Mouse (Mus musculus) testis, adult 2 months (tissue): Measurements from ENCODE around the gene Cnnm2. TPM values are rescaled to one million over a fixed set of nuclear protein-coding genes. Genes with fewer than 3 reads are reported as not detected.

ENCODE experiments used
- H3K27ac ChIP-seq: fragments of 200-500 bp; 2 replicates; pipeline ENCODE4 v1.5.1; 2012; ENCODE audit warnings: low read depth, low read length; ENCODE audit not compliant: control insufficient read depth, insufficient read depth
- H3K27me3 ChIP-seq: fragments of 200-500 bp; 2 replicates; pipeline ENCODE4 v1.6.1; 2012; ENCODE audit warnings: mild to moderate bottlenecking, low read length, moderate library complexity; ENCODE audit not compliant: control insufficient read depth, insufficient read depth
- H3K36me3 ChIP-seq: fragments of 200-500 bp; 2 replicates; pipeline ENCODE4 v1.6.1; 2012; ENCODE audit warnings: mild to moderate bottlenecking, low read length; ENCODE audit not compliant: control insufficient read depth, insufficient read depth
- H3K4me1 ChIP-seq: fragments of 200-500 bp; 2 replicates; pipeline ENCODE4 v1.6.1; 2012; ENCODE audit warnings: low read length; ENCODE audit not compliant: control insufficient read depth, insufficient read depth
- H3K4me3 ChIP-seq: fragments of 200-500 bp; 2 replicates; pipeline ENCODE4 v1.5.1; 2012; ENCODE audit warnings: low read depth, mild to moderate bottlenecking, low read length, moderate library complexity, mixed read lengths; ENCODE audit not compliant: control insufficient read depth
- CTCF ChIP-seq: fragments of 200-500 bp; IDR thresholded peaks from 2 replicates; pipeline ENCODE4 v1.5.1; 2012; ENCODE audit warnings: low read depth, mild to moderate bottlenecking, inconsistent platforms, low read length, moderate library complexity; ENCODE audit not compliant: control insufficient read depth, insufficient read depth, insufficient replicate concordance
- POLR2A ChIP-seq: fragments of 200-500 bp; IDR thresholded peaks from 2 replicates; pipeline ENCODE4 v1.6.1; 2012; ENCODE audit warnings: low read depth, mild to moderate bottlenecking, inconsistent platforms, low read length, moderate library complexity; ENCODE audit not compliant: control insufficient read depth
- polyA plus RNA-seq: library from polyadenylated mRNA; depleted of rRNA; stranded (reverse); fragments of >200 nt; gene quantifications from 2 replicates; pipeline ENCODE4 v1.2.3, GENCODE M21; 2012

Cnnm2 gene
- polyA plus RNA-seq, 1 experiment = 3.3 TPM

DNA sequence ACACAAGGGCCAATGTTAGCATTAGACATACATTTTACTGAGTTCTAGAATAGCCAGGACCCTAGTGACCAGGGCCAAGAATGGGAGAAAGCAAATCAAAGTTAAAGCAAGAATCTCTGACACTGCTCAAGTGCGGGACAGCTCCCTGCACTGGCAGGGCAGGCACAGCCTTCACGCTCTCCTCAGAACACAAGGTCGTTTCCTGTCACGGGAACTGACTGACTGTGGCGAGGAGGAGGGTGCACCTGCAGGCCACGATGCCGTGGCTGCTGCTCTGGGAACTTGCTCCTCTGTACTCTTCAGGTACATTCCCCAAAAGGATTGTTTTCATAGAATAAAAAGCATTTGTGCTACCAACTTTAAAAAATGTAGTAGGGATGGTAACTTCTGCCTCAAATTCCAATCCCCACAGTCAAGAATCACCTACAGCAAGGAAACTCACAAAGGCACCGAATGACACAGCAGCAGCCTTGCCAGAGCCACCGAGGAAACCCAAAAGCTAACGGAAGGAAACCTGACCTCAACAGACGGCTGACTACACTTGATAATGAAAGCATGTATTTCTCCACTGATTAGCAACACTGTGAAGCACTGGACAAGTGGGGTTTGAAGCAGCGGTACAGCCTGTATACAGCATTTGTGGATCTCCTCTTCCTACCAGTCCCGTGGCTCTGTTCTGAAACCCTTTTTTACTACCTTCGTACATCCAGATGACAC lies 126.6 kb downstream of the Cnnm2 start:
- Histone ChIP-seq H3K27ac (no peak overlapping the region), H3K36me3 (peaks cover 9% of the 10 kb centered on the region), H3K4me3 (no peak overlapping the region), H3K27me3 (no peaks in the 10 kb centered on the region), H3K4me1 (no peaks in the 10 kb centered on the region)
- TF ChIP-seq POLR2A (no peak), CTCF (no peak)

DNA sequence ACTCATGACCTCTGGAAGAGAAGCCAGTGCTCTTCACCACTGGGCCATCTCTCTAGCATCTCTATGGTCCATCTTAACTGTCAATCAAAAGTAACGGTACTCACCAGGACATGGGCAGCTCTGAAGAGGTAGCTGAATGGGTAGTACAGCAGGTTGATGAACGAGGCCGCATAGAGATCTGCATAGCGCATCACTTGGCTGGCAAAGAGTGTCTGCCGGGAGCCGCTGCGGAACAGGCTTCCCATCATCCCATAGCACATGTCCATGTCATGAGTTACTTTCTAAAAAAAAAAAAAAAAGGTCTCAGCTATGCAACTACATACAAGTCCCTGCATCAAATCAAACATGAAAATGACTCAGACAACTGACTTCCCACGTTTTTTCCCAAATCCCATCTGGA lies 128.3 kb downstream of the Cnnm2 start:
- no peak overlapping the region for H3K27ac ChIP-seq
- no peak overlapping the region for H3K4me3 ChIP-seq
- H3K4me1 ChIP-seq = no peaks in the 10 kb centered on the region
- TF ChIP-seq POLR2A (no peak), CTCF (no peak)
- no peaks in the 10 kb centered on the region for H3K27me3 ChIP-seq
- H3K36me3 ChIP-seq = peaks cover 9% of the 10 kb centered on the region

DNA sequence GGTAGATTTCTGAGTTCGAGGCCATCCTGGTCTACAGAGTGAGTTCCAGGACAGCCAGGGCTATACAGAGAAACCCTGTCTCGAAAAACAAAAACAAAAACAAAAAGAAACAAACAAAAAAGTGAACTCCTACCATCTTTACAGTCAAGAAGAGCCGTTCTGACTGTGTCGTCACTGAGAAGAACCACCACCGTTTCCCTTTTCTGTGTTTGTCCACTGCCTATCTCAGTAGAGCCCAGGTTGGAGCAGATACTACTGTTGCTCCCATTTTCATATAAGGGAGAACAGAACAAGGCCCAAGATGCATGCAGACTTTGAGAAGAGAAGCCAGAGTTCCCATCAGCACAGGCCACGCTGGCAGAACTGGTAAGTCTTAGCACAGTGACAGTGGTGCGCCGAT lies 129.3 kb downstream of the Cnnm2 start:
- Histone ChIP-seq H3K4me1 (no peaks in the 10 kb centered on the region), H3K4me3 (no peak overlapping the region), H3K27ac (no peak overlapping the region), H3K36me3 (peaks cover 9% of the 10 kb centered on the region), H3K27me3 (no peaks in the 10 kb centered on the region)
- TF ChIP-seq CTCF (no peak), POLR2A (no peak)

DNA sequence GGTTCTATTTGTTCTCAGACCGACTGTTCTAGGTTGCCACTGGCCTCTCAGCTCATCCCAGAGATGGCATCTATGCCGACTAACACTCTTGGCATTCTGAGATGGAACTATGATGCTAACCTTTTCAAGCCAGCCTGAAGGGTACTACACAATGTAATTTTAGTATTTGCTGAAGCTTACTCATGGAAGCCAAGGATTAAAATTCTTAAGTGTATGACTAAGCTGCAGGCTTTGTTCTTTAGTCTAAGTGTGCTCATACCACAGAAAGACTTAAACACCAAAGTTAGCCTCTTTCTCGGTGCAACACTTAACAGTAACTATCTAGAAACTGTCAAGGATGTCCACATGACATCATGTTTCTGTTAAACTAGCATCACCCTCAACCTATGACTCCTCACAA lies 131.5 kb downstream of the Cnnm2 start:
- TF ChIP-seq POLR2A (no peak), CTCF (no peak)
- Histone ChIP-seq H3K27ac (no peak overlapping the region), H3K4me1 (no peaks in the 10 kb centered on the region), H3K27me3 (no peaks in the 10 kb centered on the region), H3K4me3 (no peak overlapping the region), H3K36me3 (peaks cover 9% of the 10 kb centered on the region)

DNA sequence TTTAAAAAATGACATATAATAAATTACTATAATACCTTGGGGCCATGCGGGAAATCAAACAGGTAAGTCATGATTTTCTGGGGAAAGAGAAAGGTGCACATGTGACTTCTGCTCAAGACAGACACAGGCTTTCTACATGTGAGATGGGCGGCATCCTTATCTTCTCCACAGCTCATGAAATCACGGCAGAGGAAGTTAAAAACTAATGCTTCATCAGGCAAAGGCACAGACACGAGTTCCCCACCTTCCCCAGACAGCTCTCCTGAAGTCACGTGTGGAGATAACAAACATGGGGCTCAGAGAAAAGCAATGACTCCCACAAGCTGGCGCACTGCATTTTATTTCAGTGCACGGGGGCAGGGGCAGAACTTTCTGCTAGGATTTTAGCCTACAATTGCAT lies 132.1 kb downstream of the Cnnm2 start:
- TF ChIP-seq CTCF = no peak
- no peak for TF ChIP-seq POLR2A
- Histone ChIP-seq H3K4me3 (no peak overlapping the region), H3K4me1 (no peaks in the 10 kb centered on the region), H3K27ac (no peak overlapping the region), H3K27me3 (no peaks in the 10 kb centered on the region), H3K36me3 (peaks cover 11% of the 10 kb centered on the region)

- Histone ChIP-seq H3K4me3 (no peak overlapping the region), H3K27ac (no peak overlapping the region), H3K27me3 (no peaks in the 10 kb centered on the region), H3K4me1 (peaks cover 2% of the 10 kb centered on the region), H3K36me3 (peaks cover 7% of the 10 kb centered on the region)
- TF ChIP-seq CTCF (peak; percentile 27; the same call in 1 of the 2 replicates), POLR2A (no peak)
Measured at GRCm38 (mm10) chr19:46897135-46897534, 135.7 kb downstream of the Cnnm2 start.

GRCm38 (mm10) chr19:46898222-46898621 lies 136.8 kb downstream of the Cnnm2 start:
- no peak overlapping the region for H3K27ac ChIP-seq
- no peaks in the 10 kb centered on the region for H3K27me3 ChIP-seq
- no peak for TF ChIP-seq CTCF
- no peak for TF ChIP-seq POLR2A
- no peak overlapping the region for H3K4me3 ChIP-seq
- peaks cover 6% of the 10 kb centered on the region for H3K36me3 ChIP-seq
- peaks cover 2% of the 10 kb centered on the region for H3K4me1 ChIP-seq

- H3K36me3 ChIP-seq = peaks cover 6% of the 10 kb centered on the region
- TF ChIP-seq POLR2A (no peak), CTCF (no peak)
- H3K27ac ChIP-seq = no peak overlapping the region
- H3K4me3 ChIP-seq = no peak overlapping the region
- no peaks in the 10 kb centered on the region for H3K27me3 ChIP-seq
- H3K4me1 ChIP-seq = peaks cover 2% of the 10 kb centered on the region
Measured at GRCm38 (mm10) chr19:46899306-46899705, 137.9 kb downstream of the Cnnm2 start.
